Mouse (Mus musculus) spleen, adult 2 months (tissue): ENCODE measurements at regions not wholly inside any gene's neighbourhood (a gene's known extent, or its start where the extent isn't known, plus 50 kb on each side); places are given as distances from the start of the nearest gene placed in this dataset.

Experiments used
- CTCF ChIP-seq: fragments of 200-500 bp; IDR thresholded peaks from 2 replicates; pipeline ENCODE4 v1.5.1; 2011; ENCODE audit warnings: mild to moderate bottlenecking, inconsistent platforms; ENCODE audit not compliant: insufficient read depth, insufficient read length, insufficient replicate concordance; ENCODE audit errors: extremely low read depth
- POLR2A ChIP-seq: fragments of 200-500 bp; IDR thresholded peaks from 2 replicates; pipeline ENCODE4 v1.6.1; 2011; ENCODE audit warnings: low read depth, low read length, inconsistent platforms

- no peak for TF ChIP-seq POLR2A
- TF ChIP-seq CTCF = no peak
These were observed 89.3 kb upstream of the Actbl2 start for GRCm38 (mm10) chr13:111165538-111165937.
